Mouse (Mus musculus): ENCODE results near the gene Cttnbp2.

The Cttnbp2 gene

DNA sequence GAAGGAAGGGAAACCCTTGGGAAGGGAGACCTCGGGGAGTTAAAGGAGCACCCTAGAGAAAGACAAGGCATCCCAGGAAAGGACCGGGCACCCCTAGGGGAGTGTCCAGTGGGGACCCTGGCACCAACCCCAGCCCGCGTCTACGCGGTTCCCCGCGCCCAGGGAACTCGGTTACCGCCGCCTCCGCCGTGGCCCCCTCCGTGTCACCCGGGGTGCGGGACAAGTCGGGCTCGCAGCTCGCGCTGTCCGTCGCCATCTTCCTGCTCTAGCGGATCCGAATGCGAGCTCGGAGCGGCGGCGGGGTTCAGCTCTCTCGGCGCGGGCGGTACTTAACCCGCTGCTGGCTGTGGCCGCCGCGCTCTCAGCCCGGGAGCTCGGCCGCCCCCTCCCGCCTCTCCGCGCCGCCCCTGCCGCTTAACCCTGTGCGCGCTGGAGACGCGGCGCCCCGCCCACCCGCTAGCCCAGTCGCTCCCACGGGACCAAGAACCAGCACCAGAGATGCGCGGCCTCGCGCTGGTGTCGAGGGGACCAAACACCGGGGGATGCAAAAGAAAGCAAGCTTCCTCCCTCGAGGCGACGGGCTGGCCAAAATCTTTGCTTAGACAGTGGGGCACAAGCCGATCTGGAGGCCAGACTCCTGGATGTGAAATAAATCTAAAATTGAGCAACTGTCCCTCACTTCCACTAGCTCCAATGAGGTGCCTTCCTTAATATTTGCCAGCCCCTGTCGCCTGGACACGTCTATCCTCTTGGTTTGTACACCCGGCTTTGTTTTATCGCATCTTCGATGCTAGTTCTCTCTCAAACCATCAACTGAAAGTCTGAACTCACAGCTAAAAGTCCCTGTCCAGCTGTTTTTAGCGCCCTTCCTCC is at the start of gene Cttnbp2:
Gene Cttnbp2, minus strand, starts transcription at position 364 of the 873 bp plus-strand sequence.
- WGBS = 1% methylated on average over 70 of the region's 70 CpGs

DNA sequence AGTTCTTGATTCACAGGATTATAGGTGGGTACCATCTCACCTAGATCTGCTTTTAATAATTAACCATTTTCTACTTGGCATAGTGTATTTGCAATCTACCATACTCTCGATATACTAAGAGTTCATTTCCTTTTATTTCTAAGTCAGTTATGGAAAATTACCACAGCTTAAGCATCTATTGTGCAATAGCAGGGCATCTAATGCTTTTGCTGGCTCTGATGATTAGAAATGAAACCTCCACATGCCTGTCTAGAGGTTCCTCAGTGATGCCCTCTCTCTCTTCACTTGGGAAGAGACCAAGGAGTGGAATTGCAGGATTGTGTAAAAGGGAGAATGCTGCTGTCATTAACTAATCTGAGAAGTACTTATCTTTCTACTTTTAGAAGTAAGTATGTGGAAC is 44.4 kb upstream of the Cttnbp2 start:
- 96% methylated on average over 1 of the region's 1 CpGs for whole genome bisulfite sequencing

DNA sequence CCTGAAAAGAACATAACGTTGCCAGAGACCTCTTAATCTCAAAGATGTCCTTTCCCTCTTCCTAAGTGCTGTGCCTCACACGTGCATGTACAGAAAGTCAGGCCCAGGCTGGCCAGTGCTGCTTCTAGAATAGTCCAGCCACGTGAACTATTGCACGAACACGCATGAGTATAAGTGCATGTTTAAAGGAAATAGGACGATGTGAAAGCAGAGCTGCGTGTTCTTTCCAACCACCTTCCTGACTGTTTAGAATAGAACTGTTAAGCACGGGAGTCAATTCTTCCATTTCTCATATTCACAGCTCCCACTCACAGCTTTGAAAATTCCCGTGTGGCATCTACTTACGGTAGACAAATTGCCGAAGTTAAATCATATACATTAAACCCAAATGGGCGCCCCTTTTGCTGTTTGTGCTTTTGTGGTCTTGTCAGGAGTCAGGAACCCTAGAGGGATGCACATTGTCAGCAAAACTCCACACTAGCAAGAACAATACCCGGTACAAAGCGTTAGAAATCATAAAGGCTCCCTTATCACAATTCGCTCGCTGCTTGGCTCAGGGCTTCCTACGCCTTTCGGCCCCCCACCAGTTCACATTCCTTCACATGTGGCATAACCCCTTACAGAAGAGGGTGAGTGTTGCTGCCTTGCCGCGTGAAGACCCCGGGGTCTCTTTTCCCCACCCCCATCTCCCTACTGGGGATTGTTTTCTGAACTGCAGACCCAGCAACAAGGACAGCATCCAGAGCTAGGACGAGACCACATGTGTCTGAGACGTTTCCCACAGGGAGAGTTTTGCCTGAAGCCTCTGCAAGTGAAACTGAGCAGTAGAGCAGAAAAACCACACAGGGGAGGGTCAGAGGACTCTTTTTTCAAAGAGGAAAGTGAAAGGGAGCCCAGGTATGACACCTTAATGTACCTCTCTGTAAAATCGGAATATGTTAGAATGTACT is 33.1 kb upstream of the Cttnbp2 start:
- 47% methylated on average over 24 of the region's 24 CpGs for WGBS

DNA sequence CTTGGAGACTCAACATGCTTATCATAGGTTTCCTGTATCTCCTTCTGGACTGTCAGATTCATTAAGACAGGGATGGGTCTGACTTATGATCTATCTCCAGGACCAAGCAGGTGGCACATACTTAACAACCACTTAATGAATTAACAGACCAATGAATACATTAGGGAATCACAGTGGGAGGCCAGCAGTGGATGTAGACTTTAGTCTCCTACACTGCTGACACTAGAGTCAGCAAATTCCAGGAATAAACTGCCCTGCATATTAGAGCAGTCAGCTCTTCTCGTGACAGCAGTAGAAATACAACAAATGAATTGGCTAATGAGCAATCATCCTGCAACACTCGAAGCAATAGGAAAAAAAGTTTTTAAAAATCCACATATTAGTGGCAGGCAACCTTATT is 29.2 kb upstream of the Cttnbp2 start:
- 64% methylated on average over 2 of the region's 2 CpGs for whole genome bisulfite sequencing

DNA sequence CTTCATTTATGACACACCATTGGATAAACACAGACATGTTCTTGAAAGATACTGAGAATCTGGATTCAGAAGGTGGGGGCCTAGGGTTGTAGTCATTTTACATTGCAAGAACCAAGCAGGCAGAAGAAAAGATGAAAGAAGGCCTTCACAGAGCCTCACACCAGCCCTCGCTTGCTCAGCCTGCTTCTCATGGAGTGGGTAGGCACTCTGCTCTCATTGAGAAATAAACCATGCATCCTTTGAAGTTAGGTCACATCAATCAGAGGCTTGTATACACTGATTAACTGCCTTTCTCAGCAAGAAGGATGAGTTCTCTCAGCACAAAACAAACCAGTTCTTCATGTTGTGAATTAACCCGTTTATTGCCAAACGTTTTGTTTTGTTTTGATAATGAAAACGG is 25.8 kb upstream of the Cttnbp2 start:
- 58% methylated on average over 4 of the region's 4 CpGs for WGBS

DNA sequence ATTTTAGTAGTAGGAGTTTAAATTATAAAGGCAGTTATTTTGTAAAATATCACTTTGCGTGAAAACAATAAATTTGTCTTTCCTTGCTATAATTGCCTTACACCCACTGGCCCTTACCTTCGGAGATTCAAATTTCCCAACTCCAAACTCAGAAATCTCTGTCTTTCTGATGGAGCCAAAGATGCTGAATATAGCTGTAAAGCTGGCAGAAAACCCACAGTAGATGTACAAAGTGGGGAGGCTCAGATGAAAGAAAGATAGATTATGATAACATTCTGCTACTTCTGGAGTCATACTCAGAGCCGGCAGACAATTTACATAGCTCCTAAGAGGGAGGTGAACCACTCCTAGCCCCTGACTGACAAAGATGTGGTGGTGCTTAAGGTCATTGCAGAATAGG is 15.8 kb upstream of the Cttnbp2 start:
- WGBS = 57% methylated on average over 3 of the region's 3 CpGs

DNA sequence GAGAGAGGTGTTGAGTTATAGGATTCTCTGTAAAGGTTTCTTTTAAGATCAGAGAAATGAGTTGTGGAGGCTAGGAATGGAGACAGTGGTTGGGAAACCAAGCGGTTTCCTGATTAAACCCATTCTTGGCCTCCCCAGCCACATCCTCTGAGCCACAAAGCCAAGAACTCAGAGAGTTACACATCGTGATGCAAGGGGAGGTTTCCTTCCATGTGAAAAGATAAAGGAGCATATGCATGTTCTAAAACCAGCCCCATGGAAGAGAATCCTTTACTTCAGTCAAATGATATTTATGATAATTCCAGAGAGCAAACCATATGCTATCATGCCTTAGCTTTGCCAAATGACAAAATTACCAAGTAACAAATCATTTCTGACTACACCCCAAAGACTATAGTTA is 3.0 kb upstream of the Cttnbp2 start:
- 51% methylated on average over 2 of the region's 2 CpGs for WGBS

DNA sequence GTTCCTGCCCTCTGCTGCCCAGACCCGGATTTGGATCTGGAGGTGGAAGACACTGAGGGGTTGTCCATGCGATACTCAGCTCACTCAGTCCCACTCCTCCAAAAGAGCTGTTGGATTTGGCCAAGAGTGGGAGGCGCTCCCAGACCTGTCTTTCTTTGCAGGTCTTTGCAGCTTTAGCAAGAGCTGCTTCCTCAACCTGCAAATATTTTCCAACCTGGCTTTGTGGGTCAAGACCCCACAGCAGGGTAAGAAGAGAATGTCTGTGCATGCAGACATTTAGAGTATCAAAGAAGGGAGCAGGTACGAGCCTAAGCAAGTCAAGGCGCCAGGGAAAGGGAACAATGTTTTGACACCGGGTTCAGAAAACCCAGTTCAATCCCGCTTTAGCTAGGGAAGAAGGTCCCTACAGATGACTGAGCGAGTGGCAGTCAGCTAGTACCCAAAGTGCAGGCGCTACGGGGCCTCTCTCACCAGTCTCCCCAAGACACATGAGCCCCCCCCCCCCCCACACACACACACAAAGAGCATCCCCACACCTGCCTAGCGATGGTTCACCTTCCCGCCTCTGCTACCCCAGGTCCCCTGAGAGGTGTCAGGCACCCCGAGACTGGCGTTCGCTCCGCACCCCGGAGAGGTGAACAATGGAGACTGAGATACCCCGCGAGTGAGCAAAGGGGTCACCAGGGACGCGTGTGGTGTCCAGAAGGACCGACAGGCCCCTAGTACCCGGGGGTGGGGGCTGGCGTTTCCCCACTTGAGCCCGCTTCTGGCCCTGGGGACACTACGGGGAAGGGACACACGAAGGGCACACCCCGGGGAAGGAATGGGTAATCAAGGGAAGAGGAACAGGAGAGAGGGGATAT is 801 bp downstream of the Cttnbp2 start:
- under 1% methylated on average over 28 of the region's 28 CpGs for WGBS

DNA sequence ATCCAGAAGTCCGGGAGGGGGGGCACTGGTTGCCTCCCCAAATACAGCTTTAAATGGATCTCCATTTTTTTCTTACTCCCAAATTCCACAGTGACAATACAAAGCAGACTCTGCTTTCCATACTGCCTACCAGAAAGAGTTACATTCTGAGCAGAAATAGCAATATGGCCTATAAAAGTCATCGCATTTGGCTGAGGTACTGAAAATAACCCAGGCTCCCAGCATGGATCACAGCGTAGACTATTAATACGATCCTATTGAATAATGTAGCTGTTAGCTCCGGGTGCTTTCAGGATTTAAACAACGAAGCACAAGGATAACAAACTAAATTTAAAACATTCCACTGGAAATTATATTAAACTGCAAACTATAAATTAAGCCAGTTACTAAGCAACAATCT is 2.8 kb downstream of the Cttnbp2 start:
- WGBS = 29% methylated on average over 6 of the region's 6 CpGs

DNA sequence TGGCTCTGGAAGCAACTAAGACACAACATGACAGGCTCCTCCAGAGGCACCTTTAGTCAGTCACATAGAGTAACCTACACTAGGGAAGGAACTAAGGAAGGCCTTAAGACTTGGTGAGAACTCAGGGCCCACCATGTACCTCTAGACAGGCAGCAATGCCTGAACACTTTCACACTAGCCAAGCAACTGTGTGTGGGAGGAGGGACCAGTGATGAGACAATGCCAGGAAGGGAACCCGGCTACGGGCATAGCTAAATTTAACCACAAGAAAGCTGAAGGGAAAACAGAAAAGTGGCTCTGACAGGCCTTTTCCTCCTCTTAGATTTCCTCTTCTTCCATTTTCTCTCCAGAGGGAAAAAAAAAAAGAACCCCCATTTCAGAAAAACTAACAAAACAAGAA is 6.6 kb downstream of the Cttnbp2 start:
- 13% methylated on average over 2 of the region's 2 CpGs for WGBS

DNA sequence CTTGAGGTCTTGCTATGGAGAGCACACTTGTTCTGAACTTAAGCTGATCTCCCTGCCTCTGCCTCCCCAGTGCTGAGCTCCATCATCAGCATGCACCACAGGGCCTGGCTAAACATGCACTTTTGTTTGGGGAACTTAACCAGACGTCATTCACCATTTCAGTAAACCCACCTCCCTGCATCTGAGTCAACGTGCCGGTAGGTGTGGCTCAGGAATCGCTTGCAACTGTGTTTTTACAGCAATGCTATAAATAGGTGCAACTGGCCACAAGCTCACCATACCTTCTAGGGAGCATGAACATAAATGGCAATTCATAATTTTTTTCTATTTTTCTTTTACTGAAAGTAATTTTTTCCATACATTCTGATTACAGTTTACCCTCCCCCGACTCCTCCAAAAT is 14.8 kb downstream of the Cttnbp2 start:
- WGBS = 47% methylated on average over 5 of the region's 5 CpGs

DNA sequence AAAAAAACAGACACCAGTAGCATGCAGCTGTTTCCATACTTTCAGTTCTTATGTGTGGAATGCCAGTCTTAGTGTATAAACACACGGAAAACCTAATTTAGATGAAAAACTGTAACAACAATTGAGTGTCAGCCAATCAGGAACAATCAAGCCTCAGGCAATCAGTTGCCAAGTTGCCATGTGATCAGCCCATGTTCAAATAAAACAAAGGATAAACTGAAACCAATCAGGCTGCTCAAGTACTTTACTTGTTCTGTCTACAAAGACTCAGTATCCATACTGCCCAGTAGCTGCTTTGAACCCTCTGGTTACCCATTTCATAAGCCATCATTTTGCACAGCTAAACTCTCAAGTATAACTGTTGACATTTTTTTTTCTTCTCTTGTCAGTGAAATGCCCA is 21.7 kb downstream of the Cttnbp2 start:
- WGBS = 26% methylated on average over 1 of the region's 1 CpGs

DNA sequence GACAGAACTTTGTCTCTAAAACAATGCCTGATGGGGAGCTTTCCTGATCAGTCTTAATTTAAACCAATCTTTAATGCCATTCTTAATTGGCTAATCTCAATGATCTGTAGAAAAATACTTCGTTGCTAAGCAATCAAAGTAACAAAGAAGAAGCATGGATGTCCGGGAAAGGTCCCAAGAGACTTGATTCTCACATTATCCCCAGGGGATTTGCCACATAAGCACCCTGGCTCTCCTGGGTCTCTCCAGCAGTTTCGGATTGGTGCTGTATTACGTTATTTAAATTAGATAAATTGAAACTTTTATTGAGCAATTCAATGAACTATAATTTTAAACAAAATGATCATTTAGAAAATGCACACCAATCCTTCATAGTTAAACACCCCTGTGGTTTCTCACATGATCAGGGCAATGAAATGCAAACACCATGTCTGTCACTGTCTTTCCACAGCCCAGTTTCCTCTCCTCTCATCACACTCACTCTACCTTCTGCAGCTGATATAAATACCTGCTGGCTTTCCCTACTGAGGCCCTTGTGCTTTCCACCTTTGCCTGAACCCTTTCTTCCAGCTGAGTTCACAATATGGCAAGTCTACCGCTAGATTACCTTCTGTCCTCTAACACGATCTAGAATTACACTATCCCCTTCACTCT is 22.3 kb downstream of the Cttnbp2 start:
- 58% methylated on average over 6 of the region's 6 CpGs for WGBS

DNA sequence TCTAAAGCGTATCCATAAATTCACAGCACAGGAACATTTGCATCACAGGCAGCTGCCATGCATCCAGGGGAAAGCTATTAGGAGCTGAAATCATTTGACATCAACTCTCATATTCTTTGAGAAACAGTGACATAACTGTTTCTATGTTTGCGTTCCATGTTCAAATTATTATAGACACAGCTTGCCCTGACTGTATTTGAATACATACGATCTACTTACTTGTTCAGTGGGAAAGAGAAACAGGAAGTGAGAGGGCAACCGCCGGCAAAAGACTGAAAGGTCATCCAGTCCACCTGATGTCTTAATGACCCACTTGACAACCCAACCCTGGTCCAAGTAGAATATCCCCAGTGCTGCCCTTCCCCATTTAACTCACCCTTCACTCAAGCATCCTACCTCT is 30.6 kb downstream of the Cttnbp2 start:
- WGBS = 73% methylated on average over 5 of the region's 5 CpGs

DNA sequence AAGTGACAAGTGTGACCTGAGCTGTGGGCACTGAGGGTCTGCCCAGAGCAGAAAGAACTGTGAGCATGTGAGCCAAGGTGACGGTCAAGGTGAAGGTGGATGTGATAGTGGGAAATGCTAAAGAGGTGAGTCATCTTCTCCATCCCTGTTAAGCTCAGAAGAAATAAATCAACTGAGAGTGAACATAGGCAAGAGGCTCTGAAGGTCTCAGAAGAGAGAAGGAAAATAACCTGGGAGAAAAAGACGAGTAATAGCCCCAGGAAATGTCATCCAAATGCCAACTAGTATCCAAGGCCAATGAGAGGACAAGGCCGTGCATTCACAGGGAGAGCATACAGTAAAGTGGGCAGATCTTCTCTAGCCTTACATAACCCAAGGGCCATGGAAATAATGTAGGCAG is 32.9 kb downstream of the Cttnbp2 start:
- WGBS = 66% methylated on average over 3 of the region's 3 CpGs

DNA sequence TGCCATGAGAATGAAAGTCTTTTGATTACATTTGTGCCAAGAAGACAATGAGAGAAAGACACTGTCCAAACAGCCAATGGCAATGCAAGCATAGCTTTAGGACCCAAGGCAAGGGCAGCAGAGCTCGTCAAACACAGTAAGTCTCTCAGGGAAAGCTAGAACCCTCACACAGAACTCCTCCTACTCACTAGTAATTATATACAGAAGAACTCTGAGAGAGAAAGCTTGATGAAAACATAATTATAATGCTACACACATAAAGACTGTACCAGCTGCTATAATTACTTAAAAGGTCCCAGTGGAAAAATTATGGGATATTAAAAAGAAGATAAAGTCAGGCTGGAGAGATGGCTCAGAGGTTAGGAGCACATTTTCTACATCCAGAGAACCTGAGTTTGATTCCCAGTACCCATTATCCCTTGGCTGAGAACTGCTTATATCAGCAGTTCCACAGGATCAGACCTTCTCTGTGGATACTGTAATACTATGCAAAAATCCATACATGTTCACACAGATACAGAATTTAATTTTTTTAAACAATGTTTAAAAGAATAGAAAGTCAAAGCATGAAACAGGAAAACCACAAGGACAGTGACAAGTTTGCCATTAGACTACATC is 37.2 kb downstream of the Cttnbp2 start:
- WGBS = 28% methylated on average over 1 of the region's 1 CpGs

DNA sequence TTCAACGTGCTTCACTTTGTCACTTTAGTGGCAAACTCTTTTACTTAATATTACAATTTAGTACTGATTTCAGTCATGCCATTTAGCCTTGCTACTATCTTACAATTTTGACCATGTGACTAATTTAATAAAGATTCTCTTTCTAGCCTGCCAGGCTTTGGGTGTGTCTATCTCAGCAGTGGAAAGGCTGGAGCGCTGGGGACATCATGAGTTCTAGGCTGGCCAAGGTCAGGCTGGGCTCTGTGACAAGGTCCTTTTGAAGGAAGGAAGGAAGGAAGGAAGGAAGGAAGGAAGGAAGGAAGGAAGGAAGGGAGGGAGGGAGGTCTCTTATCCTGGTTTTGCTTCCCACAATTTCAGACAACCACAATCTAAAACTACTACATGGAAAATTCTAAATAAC is 39.7 kb downstream of the Cttnbp2 start:
- 70% methylated on average over 2 of the region's 2 CpGs for WGBS

DNA sequence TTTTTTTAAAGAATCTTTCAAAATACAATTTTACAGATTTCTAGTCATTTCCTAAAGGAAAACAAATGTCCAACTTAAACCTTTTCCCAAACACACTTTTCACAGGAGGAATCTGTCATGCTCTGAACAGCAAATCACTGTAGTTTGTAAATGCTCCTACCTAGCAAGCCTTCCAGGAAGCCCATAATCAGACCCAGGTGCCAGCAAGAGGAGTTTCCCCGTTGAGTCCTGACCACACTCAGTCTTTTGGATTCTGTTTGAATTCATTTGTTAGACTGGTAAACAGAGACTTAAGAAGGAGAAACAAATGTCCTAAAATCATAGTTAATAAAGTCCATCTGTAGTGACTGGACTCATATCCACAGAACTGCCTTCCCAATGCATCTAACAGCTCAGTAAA is 40.1 kb downstream of the Cttnbp2 start:
- WGBS = 59% methylated on average over 1 of the region's 1 CpGs

DNA sequence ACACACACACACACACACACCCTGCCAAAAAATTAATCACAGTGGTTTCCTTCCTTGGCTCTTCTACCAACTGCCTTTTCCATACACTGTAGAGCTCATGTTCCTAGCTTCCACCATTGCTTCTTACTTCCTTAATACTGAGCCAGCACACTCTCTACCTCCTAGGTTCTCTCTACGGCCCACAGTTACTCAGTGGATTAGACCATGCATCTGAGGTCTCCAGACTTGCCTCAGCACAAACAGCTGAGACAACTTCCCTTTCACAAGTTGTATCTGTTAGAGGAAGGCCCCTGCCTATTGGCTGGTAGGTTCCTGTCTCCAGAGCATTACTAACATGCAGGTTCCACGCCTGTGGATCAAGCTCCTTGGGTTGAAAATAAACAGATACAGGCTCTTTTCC is 45.4 kb downstream of the Cttnbp2 start:
- WGBS = 46% methylated on average over 2 of the region's 2 CpGs

DNA sequence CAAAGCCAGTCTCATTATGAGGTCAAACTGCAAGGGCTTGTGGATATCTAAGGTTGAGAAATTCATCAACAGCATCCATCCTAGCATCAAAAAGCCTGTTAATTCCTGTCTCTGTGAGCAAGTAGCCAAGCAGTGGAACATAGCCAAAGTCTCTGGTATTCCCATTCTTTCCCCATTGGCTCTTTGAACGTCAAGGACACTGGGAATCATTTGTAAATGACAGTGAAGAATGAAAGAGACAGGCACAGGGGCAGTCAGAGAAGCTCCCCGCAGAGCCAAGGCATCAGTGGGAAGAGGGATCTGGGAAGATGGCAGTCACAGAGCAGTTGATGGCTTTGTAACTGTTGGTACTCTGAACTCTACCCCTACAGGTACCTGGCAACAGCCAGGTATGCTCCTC is 46.9 kb downstream of the Cttnbp2 start:
- WGBS = 43% methylated on average over 2 of the region's 2 CpGs

DNA sequence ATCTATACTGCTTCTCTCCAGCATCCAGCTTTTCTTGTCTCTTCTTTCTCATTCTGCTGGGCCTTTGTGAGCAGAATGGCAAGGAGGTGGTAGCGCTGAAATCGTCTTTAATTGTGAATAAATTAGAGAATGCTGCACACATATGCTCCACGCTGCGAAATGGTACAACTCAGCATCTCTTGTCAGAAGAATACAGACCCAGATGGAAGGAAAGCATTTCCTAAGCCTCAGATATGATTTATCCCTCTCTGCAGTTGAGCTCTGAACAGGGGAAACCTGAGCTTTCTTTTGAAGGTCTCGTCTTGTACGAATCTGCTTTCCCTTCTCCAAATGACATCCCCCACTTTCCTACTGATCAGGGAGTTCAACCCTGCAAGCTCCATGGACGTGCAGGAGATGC is 48.4 kb downstream of the Cttnbp2 start:
- 31% methylated on average over 7 of the region's 7 CpGs for WGBS

Measured in cerebral cortex, adult 2 months (tissue).